Mouse (Mus musculus) urinary bladder, postnatal 10 days (tissue): ENCODE measurements around the gene Ubald1.

Source experiments
- DNase-seq: peaks from one replicate; pipeline ENCODE4 v3.0.0; 2022; ENCODE audit warnings: low spot score

Ubald1 gene

DNA sequence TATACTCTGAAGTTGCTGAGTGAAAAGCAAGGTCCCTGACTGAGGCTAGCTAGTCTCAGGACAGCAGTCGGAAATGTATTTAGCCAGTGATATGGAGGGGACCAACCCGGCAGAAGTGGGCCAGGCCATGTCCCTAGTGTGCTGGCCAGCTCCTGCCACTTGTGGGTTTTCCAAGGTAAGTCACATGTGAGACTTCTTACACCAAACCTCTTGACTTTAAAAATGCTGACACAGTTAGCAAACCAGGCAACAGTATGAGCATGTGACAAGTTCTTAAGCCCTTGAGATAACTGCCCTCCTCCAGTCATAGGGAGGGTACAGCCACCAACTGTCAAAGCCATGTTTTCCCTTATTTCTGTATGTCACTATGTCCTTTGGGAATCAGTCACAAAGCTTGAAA is 8.2 kb downstream of the Ubald1 start:
- no peak for DNase-seq

DNA sequence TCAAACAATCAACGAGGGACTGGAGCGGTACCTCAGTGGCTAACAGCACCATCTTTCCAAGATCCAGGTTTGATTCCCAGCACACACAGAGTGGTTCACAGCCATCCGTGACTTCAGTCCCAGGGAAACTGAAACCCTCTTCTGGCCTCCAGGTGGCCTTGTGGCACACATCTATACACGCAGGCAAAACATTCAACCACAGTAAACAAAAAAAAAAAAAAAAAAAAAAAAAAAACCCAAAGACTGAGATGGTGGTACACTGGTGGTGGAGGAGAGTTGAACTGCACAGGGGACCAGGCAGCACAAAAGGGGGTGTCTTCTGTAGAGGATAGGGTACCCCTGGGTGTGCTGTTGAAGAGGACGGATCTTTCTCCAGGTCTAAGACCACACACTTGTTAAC is 9.6 kb downstream of the Ubald1 start:
- DNase-seq, result no peak

DNA sequence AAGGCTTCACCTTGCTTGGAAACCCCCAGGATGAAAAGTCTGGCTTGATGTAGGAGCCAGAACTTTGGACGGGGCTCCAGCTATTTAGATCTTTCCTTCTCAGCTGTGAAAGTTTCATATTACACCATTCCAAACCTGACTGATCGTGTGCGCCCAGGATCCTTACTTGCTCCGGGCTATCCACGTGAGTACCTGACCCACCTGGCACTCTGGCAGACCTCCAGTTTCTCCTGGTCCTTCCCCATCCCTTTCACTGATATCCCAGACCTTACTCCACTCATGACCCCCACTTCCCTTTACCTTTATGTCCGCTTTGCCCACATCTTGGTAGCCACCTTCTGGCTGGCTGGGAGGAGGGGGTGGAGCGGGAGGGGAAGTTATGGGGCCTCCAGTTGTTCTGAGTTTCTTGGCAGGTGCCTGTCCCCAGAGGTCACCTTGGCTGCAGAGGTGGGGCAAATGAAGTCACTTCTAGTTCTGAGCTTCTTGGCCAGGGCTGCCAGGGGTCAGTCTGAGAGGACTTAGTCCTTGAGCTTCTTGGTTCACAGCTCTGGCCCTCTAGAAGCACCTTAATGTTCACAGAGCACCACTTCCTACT is 13.9 kb downstream of the Ubald1 start:
- DNase-seq, result no peak

DNA sequence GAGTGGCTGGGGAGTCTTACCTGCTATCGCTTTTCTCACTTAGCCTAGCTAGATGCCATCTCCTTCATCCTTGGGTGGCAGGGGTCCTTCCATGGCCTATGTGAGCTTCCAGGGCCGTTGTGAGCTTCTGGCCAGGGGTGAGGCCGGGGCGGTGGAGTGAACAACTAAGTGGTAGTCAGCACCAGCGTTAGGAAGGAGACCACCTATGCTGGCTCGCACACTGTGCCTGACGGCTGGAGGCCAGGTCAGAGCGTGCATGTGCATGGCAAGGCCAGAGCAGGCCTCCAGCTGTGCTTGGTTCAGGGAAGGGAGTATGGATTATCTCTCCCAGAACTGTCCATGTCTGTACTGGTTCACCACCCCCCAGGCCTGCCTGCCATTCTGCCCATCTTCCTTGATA is 16.4 kb downstream of the Ubald1 start:
- no peak for DNase-seq

DNA sequence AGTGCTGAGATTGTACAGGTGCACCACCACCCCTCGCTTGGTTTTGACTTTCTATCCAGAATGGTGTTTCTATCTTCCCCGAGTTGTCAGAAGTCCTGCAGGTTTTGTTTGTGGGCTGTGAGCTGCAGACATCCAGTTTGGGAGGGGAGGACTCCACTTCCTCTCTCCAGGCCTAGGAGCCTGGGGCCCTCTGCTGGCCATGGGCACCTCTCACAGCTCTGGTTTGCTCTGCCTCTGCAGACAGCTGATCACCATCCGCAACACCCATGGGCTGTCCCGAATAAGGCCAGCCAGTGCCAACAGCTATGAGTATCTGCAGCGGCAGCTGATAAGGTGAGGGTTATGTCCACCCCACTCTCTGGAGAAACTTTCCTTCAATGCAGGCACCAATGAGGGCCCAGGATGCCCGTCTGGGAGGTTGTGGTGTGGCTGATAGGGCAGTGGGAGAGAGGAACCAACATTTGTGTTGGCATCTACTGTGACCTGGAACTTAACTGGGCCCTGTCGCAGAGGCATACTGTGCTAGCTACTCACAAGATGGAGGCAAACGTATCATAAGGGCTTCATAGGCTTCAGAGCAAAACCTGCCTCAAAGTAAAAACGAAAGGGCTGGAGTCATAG is 17.1 kb downstream of the Ubald1 start:
- DNase-seq, result peak; percentile 45

DNA sequence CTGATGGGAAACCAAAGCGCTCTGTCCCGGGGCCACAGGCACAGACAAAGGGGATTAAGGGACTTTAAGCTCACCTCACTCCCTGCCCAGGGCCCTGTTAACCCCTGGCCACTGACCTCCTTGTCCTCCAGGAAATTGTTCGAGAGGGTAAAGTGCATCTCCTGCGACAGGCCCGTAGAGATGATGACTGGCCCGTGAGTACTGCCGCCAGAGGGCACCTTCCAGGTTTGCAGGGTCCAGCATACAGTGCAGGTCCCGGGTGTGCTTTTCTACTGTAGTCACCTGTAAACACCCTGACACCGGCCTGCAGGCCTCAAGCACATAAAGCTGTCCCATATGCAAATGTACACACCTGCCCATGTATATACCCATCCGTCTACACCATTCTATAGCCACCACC is 18.7 kb downstream of the Ubald1 start:
- DNase-seq, result no peak

DNA sequence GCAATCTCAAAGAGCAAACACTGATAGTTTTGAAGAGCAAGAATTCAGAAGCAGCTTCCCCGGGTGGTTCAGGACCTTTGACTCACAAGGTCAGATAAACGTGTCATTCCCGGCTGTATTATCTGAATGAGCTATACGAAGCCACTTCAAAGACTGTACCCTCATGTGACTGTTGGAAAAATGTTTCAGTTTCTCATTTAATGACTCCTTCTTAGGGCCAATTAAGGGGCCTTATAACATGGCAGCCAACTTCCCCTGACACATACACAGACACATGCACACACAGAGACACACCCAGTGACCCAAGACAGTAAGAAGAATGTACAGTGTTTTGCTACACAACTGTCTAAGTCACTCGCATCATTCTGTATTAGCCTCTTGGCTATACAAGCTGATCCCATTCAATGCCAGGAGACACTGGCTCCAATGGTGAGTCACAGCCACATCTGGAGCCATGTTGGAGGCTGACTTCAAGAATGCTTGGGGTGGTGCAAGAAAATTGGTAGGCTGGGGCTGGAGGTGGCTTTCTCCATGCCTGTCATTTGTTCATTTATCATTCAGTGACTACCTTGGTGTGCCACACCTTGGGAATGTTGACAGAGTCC is 25.0 kb downstream of the Ubald1 start:
- no peak for DNase-seq

DNA sequence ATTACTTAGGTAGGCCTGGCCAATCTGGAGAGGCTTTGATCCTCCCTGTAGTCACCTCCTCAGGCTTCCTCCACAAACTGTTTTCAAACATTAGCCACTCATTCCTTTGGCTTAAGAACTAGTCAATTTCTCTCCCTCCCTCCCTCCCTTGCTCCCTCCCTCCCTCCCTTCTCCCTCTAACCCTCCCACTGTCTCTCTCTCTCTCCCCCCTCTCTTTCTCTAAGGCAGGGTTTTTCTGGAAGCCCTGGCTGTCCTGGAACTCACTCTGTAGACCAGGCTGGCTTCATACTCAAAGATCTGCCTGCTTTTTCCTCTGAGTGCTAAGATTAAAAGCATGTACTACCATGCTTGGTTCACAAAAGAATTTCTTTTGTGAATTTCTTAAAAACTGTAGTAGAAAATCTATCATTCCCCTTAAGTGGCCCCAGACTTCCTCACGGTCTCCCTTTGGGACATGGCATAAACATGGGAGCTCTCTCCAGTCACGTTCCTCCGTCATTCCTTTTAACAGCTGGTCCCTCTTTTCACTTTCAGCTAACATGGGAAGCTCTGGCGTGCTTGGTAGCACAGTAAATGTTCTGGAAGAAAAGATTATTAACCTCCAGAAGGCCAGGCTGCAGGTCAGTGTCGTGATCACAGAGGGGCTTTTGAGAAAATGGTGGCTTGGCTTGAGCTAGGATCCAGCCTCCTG is 29.0 kb downstream of the Ubald1 start:
- DNase-seq, result no peak

DNA sequence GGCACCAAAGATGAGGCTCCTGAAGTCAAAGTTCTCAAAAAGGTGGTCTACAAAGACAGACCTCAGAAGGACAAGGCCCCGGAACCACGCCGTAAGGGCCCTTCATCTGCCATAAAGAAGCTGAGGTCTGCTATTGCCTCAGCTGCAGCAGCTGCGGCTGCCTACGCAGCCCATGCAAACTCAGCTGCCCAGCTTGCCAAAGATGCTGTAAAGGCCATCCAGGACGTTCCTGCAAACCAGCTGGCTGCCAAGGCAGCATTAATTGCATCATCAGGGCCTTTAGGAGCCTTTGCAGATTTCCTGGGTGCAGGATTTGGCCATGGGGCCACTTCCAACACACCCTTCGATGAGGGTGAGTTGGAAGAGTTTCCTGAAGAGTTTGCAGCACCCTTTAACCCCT is 29.8 kb downstream of the Ubald1 start:
- DNase-seq, result no peak

DNA sequence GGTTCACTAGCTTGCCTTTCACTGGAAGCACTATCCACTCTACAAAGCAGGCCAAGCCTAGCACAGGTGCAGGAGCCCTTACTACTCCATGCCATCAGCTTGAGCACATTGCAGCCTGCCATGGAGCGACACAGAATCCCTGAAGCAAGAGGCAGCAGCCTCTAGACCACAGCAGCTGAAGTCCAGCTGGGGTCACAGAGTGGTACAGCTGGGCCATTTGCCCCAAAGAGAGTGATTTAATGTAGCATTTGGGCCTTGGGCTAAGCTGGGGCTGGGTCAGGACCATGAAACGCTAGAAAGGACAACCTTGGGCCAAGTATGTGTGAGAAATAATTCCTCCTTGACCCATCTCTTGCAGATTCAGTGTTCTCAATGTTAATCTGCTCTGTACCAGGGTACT is 32.0 kb downstream of the Ubald1 start:
- DNase-seq, result no peak

DNA sequence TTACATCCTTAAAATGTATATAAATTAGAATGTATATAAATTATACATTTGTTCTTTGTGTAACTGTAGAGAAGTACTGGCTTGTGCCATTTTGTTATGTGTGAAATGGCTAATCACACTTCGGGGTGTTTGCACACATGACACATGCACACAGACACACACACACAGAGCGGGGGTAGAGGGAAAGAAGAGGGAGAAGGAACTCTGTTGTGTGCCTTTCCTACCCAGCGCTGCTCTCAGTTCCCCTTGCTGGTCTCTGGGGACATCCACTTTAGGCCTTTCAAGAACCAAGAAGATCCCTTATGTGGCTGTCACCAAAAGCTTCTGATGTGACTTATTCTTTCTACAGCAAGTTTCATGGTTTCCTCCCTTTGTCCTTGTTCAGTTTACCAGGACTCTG is 33.1 kb downstream of the Ubald1 start:
- DNase-seq, result no peak

DNA sequence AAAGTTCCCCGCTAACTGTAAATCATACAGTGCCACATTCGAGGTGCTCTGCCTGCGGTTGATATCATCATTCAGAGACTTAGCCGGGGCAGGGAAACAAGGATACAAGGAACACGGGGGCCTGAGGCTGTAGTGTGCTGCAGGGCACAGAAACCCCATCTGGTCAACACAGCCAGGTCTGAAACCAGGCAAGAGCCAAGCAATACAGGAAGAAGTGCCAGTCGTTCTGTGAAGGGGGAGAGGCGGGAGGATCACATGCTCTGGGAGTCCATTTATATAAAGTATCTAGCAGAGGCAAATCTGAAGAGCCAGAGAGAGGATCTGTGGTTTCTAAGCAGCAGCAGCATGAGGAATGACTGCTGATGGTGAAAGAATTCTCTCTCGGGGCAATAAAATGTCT is 39.9 kb downstream of the Ubald1 start:
- DNase-seq, result no peak

DNA sequence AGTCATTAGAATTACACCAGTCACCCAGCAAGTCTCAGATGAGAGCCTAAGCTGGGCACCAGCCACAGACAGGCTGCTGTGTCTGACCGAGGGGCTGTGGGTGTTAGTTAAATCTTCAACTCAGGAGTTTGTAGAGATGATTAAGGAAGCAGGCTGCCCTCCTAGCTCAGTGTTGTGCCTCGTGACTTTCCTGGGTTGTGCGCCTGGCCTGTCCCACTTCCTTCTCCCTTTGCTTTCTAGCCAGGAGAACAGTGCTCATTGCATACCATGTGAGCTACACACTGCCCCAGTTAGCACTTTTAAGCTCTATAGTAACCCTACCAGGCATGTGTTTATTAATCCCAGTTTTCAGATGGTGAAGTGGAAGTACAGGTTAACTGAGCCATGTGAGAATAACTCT is 40.6 kb downstream of the Ubald1 start:
- no peak for DNase-seq

DNA sequence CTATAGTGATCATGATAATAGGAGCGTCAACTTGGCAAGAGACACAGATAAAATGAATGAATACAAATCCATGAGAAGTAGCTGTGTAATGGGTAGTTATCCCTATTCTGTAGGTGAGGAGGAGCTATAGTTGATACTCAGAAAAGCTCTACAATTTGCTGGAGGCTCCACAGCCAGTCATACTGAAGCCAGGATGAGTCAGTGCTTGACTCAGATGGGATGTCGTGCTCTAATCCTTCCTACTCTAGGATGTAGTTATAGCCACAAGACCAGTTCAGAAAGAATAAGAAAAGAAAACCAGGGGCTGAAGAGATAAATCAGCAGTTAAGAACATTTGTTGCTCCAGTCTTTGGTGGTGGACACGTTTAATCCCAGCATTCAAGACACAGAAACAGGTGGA is 42.5 kb downstream of the Ubald1 start:
- DNase-seq, result no peak

DNA sequence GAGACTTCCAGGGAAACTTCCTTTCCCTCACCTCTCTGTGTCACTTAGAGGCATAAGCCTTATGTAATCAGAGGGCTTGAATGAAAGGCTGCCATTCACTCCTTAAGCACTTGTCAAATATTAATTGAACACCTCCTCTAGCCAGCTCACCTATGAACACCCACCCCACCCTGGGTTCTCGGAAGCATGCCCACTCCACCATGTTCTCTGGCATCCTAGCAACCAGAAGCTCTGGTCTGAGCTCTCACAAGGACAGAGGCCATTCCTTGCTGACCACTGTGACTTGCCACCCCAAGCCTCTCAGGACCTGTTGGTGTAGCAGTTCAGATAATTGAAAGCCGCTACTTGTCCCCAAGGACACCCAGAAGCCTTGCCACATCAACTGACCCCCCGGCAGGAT is 44.9 kb downstream of the Ubald1 start, which contains the start of gene 4930562C15Rik:
Gene 4930562C15Rik (plus strand): TSS at position 226 of the 400 bp plus-strand sequence.
- no peak for DNase-seq

DNA sequence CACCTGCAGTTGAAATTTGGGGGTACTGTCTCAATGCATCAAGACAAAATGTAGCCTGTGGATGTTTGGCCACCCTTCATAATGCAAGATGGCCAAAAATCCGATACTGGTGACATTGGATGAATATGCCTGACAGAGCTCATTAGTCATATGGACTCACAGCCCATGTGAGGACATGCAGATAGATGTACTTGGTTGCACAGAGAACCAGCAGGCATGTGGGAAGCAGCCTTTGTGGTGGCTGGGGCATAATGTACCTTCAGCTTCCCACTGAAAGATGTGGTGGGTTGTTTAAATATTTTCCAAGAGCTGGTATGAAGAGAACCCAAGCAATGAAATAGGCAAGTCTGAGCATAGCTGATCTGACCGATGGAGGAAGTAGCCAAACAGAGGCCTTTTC is 46.3 kb downstream of the Ubald1 start:
- no peak for DNase-seq

DNA sequence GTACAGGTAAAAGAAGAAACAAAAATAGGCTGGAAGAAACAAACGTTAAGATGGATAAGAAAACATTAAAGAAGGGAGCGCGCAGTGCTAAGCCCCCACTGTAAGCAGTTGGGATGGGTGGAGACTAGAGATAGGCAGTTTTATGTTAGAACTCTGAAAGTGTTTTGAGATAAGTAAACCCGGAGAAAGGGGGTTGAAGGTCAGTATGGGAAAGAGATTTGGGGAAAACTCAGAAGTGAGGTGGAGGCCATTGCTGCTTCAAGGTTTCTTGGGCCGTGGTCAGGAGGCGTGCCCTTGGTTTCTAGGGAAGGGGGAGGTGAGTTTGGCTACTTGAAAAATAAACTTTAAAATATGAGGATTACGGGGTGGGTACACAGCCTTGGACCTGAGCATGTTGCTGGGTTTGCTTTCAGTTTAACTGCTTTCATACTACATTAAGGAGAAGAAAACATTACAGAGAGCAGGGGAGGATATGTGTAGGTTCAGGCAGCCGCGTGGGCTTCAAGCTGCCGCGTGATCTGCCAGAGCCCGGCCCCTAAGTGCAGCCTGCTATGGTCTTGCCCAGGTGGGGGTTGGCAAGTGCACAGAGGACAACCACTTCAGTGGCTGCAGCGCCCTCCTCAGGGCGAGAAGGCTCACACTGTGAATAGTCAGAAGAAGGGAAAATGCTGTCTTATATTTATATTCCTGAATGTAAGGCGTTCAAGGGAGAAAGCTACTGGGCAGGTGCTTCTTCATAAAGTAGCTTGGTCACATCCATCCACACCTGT is 48.3 kb downstream of the Ubald1 start:
- no peak for DNase-seq

DNA sequence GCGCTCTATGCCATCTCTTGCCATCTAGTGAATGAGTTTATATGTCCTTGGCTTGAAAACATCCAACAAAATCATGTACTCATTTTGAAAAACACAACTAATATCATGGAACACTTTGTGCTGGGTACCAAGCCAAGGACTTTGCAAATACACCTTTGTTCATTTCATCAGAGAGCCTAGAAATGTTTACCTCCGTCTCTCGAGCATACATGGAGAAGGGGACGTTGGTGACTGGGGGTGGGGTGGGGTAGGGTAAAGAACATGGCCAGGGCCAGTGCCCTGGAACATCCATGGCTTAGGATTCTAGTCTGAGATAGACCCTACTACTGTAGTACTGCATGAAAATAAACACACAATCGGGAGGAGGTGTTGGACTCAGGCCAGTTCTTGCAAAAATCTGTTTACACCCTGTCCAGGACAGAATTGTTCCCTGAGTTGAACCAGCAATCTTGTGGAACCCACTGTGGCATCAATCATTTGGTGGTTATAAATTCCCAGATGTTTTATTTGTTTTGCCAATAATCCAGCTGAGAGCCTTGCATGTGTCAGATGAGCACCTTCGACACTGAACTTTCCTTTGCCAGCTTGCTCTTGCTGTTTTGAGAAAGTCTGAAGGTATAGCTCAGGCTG is 50.7 kb downstream of the Ubald1 start:
- no peak for DNase-seq

DNA sequence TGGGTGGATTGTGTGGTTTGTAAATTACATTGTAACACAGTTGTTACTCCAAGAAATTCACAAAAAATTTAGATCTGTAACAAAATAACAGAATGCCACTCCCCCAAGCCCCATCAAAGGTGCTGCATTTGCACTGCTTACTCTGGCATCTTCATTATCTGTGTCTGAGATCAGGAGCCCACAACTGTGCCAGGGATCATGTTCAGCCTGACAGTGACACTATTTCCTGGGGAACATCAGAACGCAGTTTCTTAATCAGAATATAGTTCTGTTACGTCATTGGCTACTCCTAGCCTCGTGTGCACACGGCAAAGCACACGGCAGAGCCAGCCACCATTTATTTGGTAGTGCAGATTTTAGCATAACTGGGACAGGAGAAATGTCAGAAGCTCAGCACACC is 52.5 kb downstream of the Ubald1 start:
- no peak for DNase-seq
